Mouse (Mus musculus) right cerebral cortex, postnatal 10 days (tissue): ENCODE results near the gene Phactr2.

ENCODE experiments used
- DNase-seq, 2 experiments: peaks; one replicate each; pipeline ENCODE4 v3.0.0; 2021; ENCODE audit warnings: low spot score in 2 of 2

Phactr2 gene

GRCm38 (mm10) chr10:13401971-13402370 lies 72.2 kb downstream of the Phactr2 start:
- no peak for DNase-seq

DNA sequence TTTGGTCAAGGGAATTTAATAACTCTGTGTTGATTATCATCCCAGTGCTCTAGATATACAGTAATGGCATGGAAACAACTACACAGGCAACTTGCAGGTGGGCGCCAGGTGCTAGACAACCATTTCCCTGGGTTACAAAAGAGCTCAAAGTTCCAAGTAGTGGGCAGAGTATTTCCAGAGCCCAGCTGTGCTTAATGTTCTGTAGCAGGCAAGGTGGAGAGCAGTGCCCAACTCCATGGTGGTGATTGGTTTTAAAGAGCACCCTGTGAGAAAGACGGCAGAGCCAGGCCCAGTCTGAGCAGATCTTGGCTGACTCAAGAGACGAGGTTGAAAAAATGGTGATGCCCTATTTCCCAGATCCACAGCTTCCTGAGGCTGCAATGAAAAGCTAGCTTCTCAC lies 78.5 kb downstream of the Phactr2 start:
- no peak for DNase-seq

DNA sequence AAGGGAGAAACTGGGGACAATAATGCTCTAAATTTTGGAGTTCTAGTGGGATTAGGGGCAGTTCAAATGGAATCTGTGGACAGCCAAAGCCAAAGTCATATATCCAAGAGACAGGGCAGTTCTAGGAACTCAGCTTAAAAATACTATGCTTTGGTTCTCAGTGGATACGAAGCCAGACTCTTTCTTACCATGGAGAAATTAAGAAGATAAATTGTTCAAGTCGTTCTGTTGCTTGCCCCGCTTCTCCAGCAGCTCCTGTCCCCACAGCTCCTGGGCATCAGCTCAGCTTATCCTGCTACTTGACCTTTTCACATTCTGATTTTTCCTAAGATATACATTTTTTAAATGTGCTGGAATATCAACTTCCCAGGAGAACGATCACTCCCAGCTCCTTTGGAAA lies 80.2 kb downstream of the Phactr2 start:
- no peak for DNase-seq

GRCm38 (mm10) chr10:13388116-13388922 lies 85.9 kb downstream of the Phactr2 start:
- DNase-seq = peak; percentile 31 to 34

GRCm38 (mm10) chr10:13384866-13385265 lies 89.3 kb downstream of the Phactr2 start:
- no peak for DNase-seq

DNA sequence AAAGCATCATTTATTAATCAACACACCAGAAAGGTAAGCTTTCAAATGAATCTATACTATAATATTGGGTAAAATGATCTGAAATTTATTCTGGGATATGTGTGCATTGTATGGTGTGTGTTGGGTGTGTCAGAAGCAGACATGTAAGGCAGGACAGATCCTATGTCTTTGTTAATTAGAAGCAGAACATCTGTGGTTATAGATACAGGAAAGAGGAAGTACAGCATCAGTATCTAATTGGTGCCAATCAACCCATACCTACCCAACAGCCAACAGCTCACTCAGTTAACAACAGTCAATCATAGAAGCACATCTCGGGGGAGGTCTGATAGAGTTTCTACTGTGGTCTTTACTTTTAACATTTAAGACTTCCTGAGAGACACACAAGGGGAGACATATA lies 96.3 kb downstream of the Phactr2 start:
- DNase-seq = no peak

GRCm38 (mm10) chr10:13376428-13377260 lies 97.6 kb downstream of the Phactr2 start:
- no peak for DNase-seq

- DNase-seq = no peak
These were observed 98.4 kb downstream of the Phactr2 start for GRCm38 (mm10) chr10:13375820-13376219.

DNA sequence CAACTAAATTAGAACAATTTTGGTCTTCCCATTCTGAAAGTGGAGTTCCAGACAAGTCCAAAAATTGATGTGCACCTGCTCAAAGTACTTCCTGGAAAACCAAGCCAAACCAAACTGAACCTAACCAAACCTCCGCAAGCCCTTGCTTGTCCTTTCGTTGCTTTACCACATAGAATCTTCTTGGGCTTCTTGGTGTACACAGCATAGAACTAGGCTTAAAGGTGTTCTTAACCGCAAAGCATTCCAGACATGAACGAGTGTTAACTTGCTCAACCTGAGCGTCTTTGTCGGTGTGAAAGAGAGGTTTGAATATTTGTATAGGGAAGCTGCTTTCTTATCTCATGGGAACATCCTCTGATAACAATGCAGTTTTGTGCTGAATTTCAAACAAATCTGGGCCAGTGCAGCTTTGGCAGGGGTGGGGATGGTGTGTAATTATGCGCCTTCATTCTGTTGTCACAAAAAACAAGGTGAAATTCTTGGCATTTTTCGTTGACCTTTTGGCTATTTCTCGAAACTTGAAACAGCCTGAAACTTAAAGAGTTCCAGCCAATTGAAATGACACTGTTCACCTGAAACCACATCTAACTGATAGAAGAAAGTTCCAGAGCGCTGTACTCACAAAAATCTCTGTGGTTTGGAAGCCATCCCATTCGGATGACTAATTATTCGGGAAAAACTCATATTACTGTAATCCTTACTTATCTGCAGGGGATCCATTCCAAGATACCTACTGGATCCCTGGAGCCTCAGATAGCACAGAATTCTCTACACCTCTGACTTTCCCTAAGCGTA lies 104.4 kb downstream of the Phactr2 start:
- DNase-seq = no peak

GRCm38 (mm10) chr10:13364286-13364580 lies 110.0 kb downstream of the Phactr2 start:
- DNase-seq = no peak

DNA sequence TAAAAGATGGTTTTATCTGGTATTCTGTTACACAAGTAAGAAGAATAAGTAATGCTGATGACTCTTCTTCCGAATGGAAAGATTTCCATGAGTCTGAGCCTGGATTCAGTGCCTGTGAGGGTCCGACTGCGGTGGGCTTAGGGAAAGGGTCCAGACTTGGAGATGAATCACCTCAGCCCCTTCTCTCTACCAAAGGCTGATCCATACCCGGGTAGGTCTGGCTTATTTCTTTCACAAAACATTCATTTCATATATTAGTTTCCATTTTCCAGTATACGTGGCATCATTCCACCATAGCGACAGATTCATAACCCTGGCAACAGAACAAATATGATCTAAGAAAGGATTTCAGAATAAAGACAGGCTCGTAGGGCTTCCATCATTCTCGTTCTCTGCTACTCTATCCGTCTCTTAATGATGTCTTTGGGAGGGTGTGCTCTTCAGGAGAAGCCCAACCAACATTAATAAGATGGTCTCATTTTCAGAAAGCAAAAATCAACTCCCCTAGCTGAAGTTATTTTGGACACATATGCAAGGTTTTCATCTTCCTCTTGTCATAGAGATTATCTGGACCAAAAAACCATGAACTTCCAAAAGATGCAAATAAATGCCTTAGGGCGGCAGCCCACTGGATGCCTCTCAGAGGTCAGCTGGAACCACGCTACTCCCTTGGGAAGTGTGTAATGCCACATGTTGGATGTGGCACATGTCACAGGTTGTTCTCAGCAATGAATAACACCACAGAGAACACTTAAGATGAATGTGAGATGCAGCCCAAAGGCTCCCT lies 110.5 kb downstream of the Phactr2 start:
- no peak for DNase-seq

- no peak for DNase-seq
These were observed 113.3 kb downstream of the Phactr2 start for GRCm38 (mm10) chr10:13360913-13361312.

GRCm38 (mm10) chr10:13359846-13360245 lies 114.4 kb downstream of the Phactr2 start:
- DNase-seq = no peak

- no peak for DNase-seq
These were observed 115.5 kb downstream of the Phactr2 start for GRCm38 (mm10) chr10:13358679-13359078.

- DNase-seq = no peak
These were observed 127.5 kb downstream of the Phactr2 start for GRCm38 (mm10) chr10:13346609-13347290.

DNA sequence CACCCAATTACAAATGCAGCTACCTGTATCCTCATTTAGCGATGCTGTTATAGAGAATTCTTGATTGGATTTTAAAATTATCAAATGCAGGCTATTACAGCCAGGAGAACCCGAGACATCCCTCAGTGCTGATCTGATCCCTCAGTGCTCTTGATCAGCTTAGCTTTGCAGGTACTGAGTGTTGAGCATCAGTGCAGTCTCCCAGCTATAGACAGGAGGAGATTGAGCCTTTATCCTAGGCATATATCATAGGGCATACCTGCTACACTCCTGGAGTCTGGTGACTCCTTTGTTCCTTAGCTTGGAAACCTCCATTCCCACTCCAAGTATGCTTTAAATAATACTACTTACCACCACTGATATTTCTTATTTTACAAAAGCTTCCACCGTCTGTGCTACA lies 133.6 kb downstream of the Phactr2 start:
- DNase-seq = no peak

DNA sequence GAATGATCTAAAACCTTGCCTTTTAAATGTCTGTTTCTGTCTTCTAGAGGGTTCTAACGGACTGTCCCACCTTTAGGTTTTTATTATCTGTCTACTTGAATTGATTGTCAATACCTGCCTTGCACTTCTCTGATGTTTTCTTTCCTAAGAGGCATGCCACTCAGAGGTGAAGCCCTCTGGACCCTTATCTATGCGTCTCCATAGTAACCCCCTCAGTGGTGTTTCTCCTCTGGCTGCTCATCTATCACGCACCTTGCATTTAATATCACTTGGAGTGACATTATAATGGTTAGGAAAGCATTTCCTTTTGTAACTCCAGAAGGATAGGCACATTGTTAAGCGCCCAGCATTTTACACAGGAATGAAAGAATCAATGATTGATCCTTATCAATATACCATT lies 137.2 kb downstream of the Phactr2 start:
- DNase-seq = no peak

GRCm38 (mm10) chr10:13335814-13336213 lies 138.4 kb downstream of the Phactr2 start:
- no peak for DNase-seq

GRCm38 (mm10) chr10:13335347-13335746 lies 138.9 kb downstream of the Phactr2 start:
- DNase-seq = no peak

DNA sequence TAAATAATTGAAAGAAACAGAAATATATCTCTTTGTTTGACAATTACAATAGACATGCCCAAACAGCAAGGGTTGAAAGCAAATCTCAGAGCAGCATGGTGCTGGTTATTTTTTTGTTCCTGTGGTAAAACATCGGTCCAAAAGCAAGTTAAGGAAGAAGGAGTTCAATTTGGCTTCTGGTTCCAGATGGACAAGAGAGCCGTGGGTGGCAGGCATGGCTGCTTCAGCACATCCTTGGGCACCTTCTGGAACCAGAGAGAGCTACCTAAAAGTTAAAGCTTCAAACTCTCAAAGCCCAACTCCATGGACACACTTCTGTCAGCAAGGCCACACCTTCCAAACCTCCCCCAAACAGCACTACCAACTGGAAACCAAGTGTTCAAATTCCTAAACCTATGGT lies 140.4 kb downstream of the Phactr2 start:
- no peak for DNase-seq

- no peak for DNase-seq
These were observed 141.2 kb downstream of the Phactr2 start for GRCm38 (mm10) chr10:13332985-13333384.
